Mouse (Mus musculus): ENCODE results near the gene Arhgap8.

Gene Arhgap8

GRCm38 (mm10) chr15:84719791-84720190, at the start of gene Arhgap8:
Gene Arhgap8, plus strand, starts transcription at chr15:84720052.
- DNase-seq: peak; percentile 72

- no peak for DNase-seq
Observed at GRCm38 (mm10) chr15:84670657-84671055, 49.2 kb upstream of the Arhgap8 start.

DNA sequence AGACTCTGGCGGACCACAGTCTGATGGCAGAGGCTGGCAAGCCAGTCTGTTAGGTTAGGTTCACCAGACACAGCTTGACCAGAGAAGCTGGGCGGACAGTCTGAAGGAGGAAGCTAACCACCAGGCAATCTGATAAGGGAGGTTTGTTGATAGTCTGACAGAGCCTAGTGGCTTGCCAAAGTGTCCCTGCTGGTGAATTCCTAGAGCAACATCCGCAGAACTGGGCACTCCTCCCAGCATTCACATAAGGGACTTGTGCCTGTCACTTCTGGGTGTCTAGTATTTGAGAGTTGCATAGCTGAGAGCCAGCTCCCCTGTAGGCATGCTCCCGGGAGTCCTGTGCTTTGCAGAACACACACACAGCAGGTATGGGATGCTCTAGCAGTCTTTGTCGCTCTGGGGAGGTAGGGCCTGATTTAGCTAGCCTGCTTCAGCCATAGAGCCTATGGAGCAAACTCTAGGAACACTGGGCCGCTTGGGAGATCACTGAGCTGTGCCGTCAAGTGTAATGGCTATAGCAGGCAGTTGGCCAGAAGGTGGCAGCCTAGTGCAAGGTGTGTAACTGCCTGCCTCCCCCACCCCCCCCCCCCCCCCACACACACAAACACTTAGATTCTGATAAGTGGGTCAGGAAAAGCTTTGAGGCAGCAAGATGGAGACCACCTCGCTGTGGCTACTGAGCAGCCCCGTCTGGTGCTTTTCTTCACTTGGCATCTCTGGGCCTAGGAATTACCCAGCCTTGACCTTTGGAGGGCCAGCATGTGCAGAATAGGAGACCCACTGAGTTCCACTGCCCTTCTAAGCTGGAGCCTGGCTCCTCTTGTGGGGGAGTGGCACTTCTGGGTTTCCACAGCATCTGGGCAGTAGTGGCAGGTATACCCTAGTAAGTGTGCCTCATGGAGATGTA, 48.2 kb upstream of the Arhgap8 start:
- DNase-seq: peak; percentile 79

- DNase-seq: no peak
Observed at GRCm38 (mm10) chr15:84672308-84672615, 47.6 kb upstream of the Arhgap8 start.

GRCm38 (mm10) chr15:84672616-84673015, 47.2 kb upstream of the Arhgap8 start:
- DNase-seq: peak; percentile 56

DNA sequence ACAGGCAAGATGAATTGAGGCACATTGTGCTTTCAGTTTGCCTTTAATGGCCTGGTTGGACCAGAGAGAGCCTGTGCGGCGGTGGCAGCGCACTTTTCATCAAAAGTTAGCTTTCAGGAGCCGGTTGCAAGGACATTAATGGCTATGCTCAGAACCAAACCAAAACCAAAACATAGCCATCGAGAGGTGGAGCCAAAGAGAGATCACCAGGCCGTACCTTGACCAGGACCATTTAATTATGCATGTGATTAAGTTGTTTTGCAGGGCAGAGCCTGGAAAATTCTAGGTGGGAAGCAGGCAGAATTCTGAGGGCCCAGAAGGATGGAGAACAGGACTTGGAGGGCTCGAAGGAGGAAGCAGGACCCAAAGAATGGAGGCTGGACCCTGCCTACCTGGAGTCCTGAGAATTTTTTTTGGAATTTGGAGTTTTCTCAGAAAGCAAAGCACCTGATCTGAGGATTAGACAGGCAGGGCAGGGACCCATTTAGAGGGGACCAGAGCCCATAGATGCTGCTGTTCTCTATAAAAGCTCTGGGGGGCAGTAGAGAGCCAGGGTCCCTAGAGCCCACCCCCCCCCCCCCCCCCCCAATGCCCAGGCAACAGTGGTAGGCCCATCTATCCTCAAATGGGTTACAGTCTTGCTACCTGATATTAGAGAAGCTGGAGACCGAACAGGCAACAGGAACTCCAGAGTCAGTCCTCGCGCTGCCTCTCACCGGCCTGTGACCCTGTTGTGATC, 45.4 kb upstream of the Arhgap8 start:
- DNase-seq: no peak

DNA sequence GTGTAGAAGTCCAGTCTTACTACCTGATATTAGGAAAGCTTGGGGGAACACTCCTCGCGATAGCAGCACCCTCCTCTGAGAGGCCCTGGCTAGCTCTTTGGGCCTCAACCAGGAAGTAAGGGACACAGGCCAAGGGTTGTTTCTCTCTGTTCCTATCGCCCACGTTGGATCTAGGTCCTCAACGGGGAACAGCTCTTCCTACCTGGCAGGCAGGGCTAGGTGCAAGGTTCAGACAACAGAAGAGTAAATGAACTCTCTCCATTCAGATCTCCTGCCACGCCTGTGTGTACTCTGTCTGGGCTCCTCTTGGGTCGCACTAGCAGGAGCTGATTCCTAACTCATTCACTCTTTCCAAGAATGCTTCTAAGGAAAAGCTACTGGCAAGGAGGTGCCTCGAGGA, 44.5 kb upstream of the Arhgap8 start:
- DNase-seq: no peak

- no peak for DNase-seq
Observed at GRCm38 (mm10) chr15:84677943-84678342, 41.9 kb upstream of the Arhgap8 start.

- DNase-seq: no peak
Observed at GRCm38 (mm10) chr15:84679090-84679489, 40.8 kb upstream of the Arhgap8 start.

DNA sequence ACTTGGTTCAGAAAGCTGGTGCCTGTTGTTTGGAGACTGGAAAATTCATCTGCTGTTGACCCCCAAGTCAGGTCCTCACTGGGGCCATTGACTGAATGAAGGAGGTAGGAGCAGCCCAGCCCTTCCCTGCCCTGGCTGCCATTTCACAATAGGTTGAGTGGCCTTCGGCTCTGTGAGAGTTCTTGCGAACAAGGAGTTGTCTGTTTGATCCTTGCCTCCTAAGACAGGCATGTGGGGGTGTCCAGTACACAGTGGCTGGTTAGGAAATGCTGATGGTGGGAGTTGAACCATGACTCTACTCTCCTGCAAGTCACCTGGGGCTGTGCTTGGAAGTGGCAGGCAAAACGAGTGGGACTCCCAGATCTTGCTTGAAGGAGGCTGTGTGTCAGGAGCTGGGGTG, 40.1 kb upstream of the Arhgap8 start:
- DNase-seq: no peak

- peak; percentile 93 for DNase-seq
Observed at GRCm38 (mm10) chr15:84680545-84681454, 39.1 kb upstream of the Arhgap8 start.

DNA sequence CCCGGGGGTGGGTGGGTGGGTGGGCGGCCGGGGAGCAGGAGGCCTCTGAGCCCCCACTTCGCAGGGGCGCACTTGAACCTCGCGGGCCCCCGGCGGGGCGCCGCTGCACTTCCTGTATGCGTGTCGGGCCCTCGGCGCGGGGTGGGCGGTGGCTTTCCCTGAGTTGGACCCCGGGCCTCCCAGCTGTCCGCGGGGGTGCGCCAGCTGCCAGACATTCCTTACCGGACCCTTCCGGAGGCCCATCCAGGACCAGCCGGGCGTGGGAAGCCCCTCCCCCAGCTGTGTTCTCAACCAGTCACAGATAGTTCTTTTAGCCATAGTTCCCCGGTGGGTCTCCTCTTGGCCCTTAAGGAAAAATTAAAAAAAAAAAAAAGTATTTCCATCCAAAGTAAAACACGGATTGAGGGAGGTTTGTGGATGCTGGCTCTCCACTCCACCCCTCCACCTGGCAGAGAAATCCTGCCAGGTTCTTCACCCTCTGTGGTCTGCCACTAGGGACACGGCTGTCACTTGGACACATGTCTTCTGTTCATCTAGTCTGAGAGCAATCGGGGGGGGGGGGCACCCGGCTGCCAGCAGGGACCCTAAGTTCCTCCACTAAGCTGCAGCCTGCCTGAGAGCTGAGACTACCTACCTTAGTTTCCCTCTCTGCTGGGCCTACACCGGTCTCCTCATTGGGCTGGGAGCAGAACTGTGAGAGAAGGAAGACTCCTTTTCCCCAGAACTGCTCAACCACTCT, 38.2 kb upstream of the Arhgap8 start:
- DNase-seq: peak; percentile 55

DNA sequence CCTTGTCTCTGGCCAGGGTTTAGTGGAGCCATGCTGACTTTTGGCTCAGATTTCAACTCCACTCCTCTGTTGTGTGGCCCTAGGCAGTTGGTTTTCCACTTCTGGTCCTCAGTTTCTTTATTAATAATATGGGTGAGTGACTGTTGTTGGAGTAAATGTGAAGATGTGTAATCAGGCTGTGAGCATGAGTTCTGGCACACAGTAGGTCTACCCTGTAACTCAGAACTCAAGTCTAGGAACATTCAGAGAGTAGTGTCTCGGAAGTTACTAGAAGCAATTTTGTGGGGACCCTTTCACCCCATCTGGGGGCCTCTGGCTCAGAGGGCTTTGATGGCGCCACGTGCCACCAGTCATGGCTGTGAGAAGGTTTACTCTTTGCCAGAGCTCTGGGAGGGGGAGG, 37.6 kb upstream of the Arhgap8 start:
- DNase-seq: no peak

GRCm38 (mm10) chr15:84682821-84683220, 37.0 kb upstream of the Arhgap8 start:
- DNase-seq: no peak

GRCm38 (mm10) chr15:84684520-84684919, 35.3 kb upstream of the Arhgap8 start:
- no peak for DNase-seq

- DNase-seq: no peak
Observed at GRCm38 (mm10) chr15:84685417-84685816, 34.4 kb upstream of the Arhgap8 start.

GRCm38 (mm10) chr15:84687904-84688303, 31.9 kb upstream of the Arhgap8 start:
- DNase-seq: no peak

GRCm38 (mm10) chr15:84689356-84689755, 30.5 kb upstream of the Arhgap8 start:
- DNase-seq: no peak

DNA sequence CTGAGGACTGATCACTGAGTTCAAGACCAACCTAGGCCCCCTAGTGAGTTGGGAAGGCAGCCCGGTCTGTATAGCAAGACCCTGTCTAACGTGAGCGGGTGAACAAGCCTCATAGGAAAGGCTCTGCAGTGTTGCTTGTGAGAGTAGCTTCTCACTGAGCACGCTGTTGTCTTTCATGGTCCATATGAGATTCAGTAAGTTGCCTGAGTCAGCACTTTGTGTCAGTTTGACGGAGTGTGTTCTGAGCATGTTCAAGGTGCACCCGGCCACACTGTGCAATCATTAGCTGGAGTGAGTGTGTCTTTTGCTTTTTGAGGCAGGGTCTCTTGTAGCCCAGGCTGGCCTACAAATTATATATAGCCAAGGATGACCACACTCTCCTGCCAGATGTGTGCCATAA, 28.3 kb upstream of the Arhgap8 start:
- DNase-seq: no peak

DNA sequence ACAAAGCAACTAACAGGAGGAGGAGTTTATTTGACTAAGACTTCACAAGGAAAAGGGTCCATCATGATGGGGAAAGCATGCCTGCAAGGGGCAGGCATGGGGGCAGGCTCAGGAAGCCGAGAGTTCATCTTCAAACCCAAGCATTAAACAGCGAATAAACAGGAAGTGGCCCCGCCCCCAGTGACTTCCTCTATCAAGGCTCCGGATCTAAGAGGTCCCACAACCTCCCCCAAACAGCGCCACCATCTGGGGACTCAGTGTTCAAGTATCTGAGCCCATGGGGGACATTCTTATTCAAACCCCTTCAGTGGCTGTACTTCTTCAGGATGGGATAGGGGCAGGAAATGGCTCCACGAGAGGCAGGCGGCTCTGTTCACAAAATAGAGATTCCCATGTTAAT, 27.2 kb upstream of the Arhgap8 start:
- DNase-seq: no peak

DNA sequence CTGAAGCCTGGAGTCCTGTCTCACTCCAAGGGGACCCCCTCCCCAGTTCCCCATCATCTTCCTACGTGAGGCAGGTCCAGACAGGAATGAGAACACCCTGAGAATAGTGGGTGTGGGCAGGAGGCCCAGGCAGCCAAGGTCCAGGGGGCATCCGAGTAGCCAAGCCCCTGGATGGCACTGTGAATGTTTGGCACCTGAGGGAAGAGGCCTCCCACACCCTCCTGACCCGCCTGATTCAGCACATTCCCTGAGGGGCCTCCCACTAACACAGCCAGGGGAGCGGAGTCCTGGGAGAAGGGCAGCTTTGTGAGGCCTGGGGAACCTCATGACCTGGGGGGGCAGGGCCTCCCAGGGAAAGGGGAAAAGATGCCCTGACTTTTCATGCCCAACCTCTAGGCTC, 23.8 kb upstream of the Arhgap8 start:
- no peak for DNase-seq

- DNase-seq: peak; percentile 57
Observed at GRCm38 (mm10) chr15:84697611-84698011, 22.2 kb upstream of the Arhgap8 start.
